Mouse (Mus musculus) left cerebral cortex, adult 2 months (tissue): ENCODE data around the gene Cmip. TPM values are rescaled to one million over a fixed set of nuclear protein-coding genes. Genes with fewer than 3 reads are reported as not detected.

Experiments used
- DNase-seq, 2 experiments: peaks; one replicate each; pipeline ENCODE4 v3.0.0; 2021 to 2022; ENCODE audit warnings: low spot score in 2 of 2, mixed read lengths in 1 of 2; ENCODE audit errors: extremely low spot score in 1 of 2
- H3K27ac ChIP-seq: fragments of 200-600 bp; 2 replicates; pipeline ENCODE4 v1.8.1; 2022
- H3K4me3 ChIP-seq: fragments of 200-600 bp; 2 replicates; pipeline ENCODE4 v1.8.1; 2022
- CTCF ChIP-seq: fragments of 200-600 bp; IDR thresholded peaks from 2 replicates; pipeline ENCODE4 v1.8.1; 2022; ENCODE audit warnings: antibody characterized with exemption, mild to moderate bottlenecking, moderate library complexity
- intact Hi-C: fragments of 180-260 bp; cut with DNase I; formaldehyde crosslinking; loops from one replicate; pipeline ENCODE4 v1.15.1; 2025
- long read RNA-seq, 2 experiments: library from polyadenylated mRNA; stranded (forward); transcript quantifications; one replicate each; pipeline ENCODE4 v2.0.0; 2021; ENCODE audit warnings: borderline mapping rate in 2 of 2
- total RNA-seq, 2 experiments: library from RNA; stranded (reverse); gene quantifications; 2 replicates each; pipeline ENCODE4 v1.2.3; 2021

Gene Cmip
- 100 to 1,000 TPM; 339 to 342 TPM for total RNA-seq
- long read RNA-seq, experiment 1, partial matches to known transcripts, result 7 of 16 reads
- long read RNA-seq, experiment 1, other reads (novel, unspliced or antisense), result 5 of 16 reads
- long read RNA-seq, experiment 2, partial matches to known transcripts, result 5 of 15 reads
- long read RNA-seq, experiment 2, other reads (novel, unspliced or antisense), result 6 of 15 reads

GRCm38 (mm10) chr8:117257029-117257820 lies at the start of gene Cmip:
Cmip (plus strand) TSS chr8:117257064.
- peak within 1 kb of the TSS; percentile 96 for H3K4me3 ChIP-seq
- H3K27ac ChIP-seq, result peak within 1 kb of the TSS; percentile 93
- no peak for TF ChIP-seq CTCF
- peak in 1 of 2 experiments; percentile 54 for DNase-seq
- intact Hi-C loops, result loop anchor here (2.0 to 5.0 kb wide), 2 partner anchors 75 to 122 kb away; no protein-coding TSS in a partner anchor

- no peak for DNase-seq
- no peak for TF ChIP-seq CTCF
- Histone ChIP-seq H3K4me3 (no peak overlapping the region), H3K27ac (no peak overlapping the region)
- intact Hi-C loops, result no loop called here
Measured at GRCm38 (mm10) chr8:117209150-117209549, 47.7 kb upstream of the Cmip start.

DNA sequence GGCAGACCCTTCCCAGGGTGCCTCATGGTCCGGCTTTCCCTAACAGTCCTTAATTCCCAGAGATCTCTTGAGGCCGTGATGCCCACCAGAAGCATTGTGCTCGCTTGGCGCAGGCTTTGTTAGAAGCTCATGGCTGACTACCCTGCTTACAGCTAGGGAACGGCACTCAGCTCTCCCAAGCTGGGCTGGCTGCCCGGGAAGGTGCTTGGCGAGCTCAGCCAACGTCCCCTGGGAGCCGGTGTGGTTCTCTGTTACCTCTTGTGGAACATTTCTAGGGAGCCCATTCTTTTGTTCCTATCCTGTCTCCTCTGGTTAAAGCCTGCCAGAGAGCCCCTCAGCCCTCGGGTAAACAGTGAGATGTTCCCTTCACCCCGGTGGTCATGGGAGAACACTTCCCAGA lies 44.8 kb upstream of the Cmip start:
- no peak for TF ChIP-seq CTCF
- intact Hi-C loops, result no loop called here
- no peak overlapping the region for H3K4me3 ChIP-seq
- no peak for DNase-seq
- H3K27ac ChIP-seq, result no peak overlapping the region

DNA sequence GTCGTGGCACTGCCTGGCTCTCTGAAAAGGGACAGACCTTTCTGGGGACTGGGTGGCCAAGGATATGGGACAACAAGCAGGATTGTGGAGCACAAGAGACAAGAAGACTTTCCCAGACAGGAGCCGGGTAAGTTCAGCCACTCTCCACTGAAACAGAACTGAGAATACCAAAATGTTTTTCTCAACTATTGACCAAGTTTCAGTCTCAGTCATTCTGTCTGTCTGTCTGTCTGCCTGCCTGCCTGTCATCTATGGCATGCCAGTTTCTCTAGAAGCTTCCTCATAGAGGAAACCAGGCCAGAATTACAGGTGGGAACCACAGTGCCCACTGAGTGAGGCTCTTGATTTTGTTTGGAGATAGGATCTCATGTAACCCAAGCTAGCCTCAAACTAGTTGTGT lies 39.1 kb upstream of the Cmip start:
- intact Hi-C loops, result no loop called here
- no peak overlapping the region for H3K4me3 ChIP-seq
- TF ChIP-seq CTCF, result no peak
- no peak for DNase-seq
- no peak overlapping the region for H3K27ac ChIP-seq

DNA sequence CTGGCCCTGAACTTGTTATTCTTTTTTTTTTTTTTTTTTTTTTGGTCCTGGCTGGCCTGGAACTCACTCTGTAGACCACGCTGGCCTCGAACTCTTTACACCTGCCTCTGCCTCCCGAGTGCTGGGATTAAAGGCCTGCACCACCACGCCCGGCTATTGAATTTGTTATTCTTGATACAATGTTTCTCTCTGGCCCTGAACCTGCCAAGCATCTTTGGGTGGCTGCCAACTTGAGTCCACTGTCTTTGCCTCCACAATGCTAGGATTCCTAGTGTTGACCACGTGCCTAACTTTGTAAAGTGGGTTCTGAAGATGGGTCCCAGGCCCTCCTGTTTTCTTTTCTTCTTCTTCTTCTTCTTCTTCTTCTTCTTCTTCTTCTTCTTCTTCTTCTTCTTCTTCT lies 34.5 kb upstream of the Cmip start:
- TF ChIP-seq CTCF, result no peak
- intact Hi-C loops, result loop anchor here (5.0 kb wide), 1 partner anchor 350 kb away; no protein-coding TSS in a partner anchor

GRCm38 (mm10) chr8:117224630-117225029 lies 32.2 kb upstream of the Cmip start:
- DNase-seq, result peak; percentile 82 to 90
- peak; percentile 97 for TF ChIP-seq CTCF
- Histone ChIP-seq H3K4me3 (peak overlapping the region; percentile 41), H3K27ac (no peak overlapping the region)
- intact Hi-C loops, result loop anchor here (1.0 to 5.0 kb wide), 3 partner anchors 155 to 348 kb away; no protein-coding TSS in a partner anchor

More for the DNA sequence above, 34.5 kb upstream of the Cmip start:
- Histone ChIP-seq H3K27ac (no peak overlapping the region), H3K4me3 (no peak overlapping the region)
- DNase-seq, result no peak

DNA sequence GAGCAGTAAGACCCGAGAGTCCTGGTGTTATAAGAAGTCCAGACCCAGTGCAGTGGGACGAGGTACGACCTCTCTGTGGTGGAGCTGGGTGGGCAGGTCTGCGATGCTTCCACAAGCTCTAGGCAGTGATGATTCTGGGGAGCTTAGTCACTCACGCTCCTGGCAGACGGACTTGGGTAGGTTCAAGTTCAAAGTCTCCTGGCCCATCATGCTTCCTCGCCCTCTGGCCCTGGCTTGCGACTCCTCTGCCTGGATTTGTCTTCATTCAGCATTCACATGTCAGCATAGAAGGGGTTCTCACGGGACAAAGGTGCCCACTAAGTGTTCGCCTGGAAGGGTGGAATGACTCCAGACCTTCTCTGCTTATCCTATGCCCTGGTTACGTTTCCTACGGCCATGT lies 30.6 kb upstream of the Cmip start:
- no peak for TF ChIP-seq CTCF
- Histone ChIP-seq H3K27ac (no peak overlapping the region), H3K4me3 (no peak overlapping the region)
- no peak for DNase-seq
- intact Hi-C loops, result no loop called here

DNA sequence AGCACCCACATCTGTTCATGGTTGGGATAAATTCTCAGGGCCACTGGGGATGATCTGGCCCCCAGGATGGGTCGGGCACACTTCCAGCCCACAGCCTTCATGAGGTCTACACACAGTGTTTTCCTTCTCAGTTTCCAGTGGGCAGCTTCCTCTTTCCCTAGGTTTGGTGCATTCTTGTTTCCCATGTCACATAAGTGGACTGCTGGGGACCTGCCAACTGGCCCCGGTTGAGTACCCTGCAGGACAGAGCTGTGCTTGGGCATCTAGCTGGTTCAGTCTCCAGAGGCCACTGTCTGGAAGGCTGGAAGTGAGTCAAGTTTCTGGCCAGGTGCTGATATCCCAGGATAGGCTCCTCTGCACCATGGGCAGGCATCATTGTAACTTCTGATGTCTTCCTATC lies 29.5 kb upstream of the Cmip start:
- H3K27ac ChIP-seq, result no peak overlapping the region
- intact Hi-C loops, result no loop called here
- DNase-seq, result no peak
- H3K4me3 ChIP-seq, result no peak overlapping the region
- no peak for TF ChIP-seq CTCF

GRCm38 (mm10) chr8:117233199-117233598 lies 23.7 kb upstream of the Cmip start:
- no peak overlapping the region for H3K27ac ChIP-seq
- TF ChIP-seq CTCF, result no peak; the same call in 1 of the 2 replicates
- intact Hi-C loops, result no loop called here
- H3K4me3 ChIP-seq, result no peak overlapping the region
- DNase-seq, result no peak

DNA sequence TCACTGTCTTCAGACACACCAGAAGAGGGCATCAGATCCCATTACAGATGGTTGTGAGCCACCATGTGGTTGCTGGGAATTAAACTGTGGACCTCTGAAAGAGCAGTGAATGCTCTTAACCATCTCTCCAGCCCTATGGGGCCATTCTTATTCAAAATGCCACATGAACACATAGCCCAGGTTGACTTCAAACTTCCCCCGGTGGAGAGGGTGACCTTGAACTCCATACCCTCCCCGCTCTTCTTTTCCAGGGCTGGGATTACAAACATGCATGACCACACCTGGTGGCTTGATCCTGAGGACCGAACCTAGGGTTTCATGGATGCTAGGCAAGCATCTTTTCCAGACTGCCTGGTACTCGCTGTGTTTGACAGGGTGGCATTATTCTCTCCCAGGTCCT lies 20.3 kb upstream of the Cmip start:
- no peak overlapping the region for H3K27ac ChIP-seq
- no peak for DNase-seq
- H3K4me3 ChIP-seq, result no peak overlapping the region
- intact Hi-C loops, result no loop called here
- TF ChIP-seq CTCF, result no peak

- Histone ChIP-seq H3K27ac (no peak overlapping the region), H3K4me3 (no peak overlapping the region)
- DNase-seq, result no peak
- intact Hi-C loops, result no loop called here
- TF ChIP-seq CTCF, result no peak
Measured at GRCm38 (mm10) chr8:117240326-117240725, 16.5 kb upstream of the Cmip start.

GRCm38 (mm10) chr8:117240841-117241494 lies 15.9 kb upstream of the Cmip start:
- H3K4me3 ChIP-seq, result no peak overlapping the region
- no peak for DNase-seq
- TF ChIP-seq CTCF, result no peak
- intact Hi-C loops, result no loop called here
- H3K27ac ChIP-seq, result no peak overlapping the region
